Mouse (Mus musculus): ENCODE results near the gene Il11ra1.

- TF ChIP-seq POLR2A (IDR thresholded peaks at IDR 0.05; ENCODE audit: low read depth, low read length) = no peak
- TF ChIP-seq CTCF (IDR thresholded peaks at IDR 0.05; ENCODE audit: extremely low read depth, insufficient read length, insufficient replicate concordance, low read depth, low read length) = no peak
These were observed 27.2 kb upstream of the Il11ra1 start for GRCm38 (mm10) chr4:41672522-41672963.
